Comparison of ENCODE assay signal across 8 mouse cellular contexts in genomic region chr11:54060316-54060715, GRCm38 (mm10). TPM values are rescaled to one million over a fixed set of nuclear protein-coding genes. Genes with fewer than 3 reads are reported as not detected.
DNase-seq lines count a peak whose midpoint lies in the region; ATAC-seq lines count a peak whose summit lies in the region.

No protein-coding gene starts in this region.

- peak; percentile 69 for DNase-seq in adrenal gland, adult 2 months
- no peak for DNase-seq in adrenal gland, adult 8-10 months
- DNase-seq in kidney, adult 11 months, result peak; percentile 54
- DNase-seq in lung, postnatal 10 days, result peak; percentile 76
- DNase-seq in cerebellum, adult 11-12 months, result no peak
- DNase-seq in cerebellum, postnatal 4 days (ENCODE audit: low spot score in 2 of 2), result no peak

- peaks cover 88% of the 10 kb centered on the region for H3K4me1 ChIP-seq in embryonic facial prominence, embryonic 15.5 days

- WGBS in embryonic facial prominence, embryonic 15.5 days, result 18% methylated on average over 9 of the region's 9 CpGs

- no peak overlapping the region for H3K9ac ChIP-seq in embryonic facial prominence, embryonic 15.5 days

- no peaks in the 10 kb centered on the region for H3K27me3 ChIP-seq in embryonic facial prominence, embryonic 15.5 days

- ATAC-seq in embryonic facial prominence, embryonic 15.5 days (ENCODE audit: insufficient number of reproducible peaks, low FRiP score, low TSS enrichment, low read depth), result peak; percentile 31; the same call in 1 of the 2 replicates
- ATAC-seq in erythroid progenitor cell, adult 5-6 weeks (replicated peaks; ENCODE audit: low FRiP score, poor library complexity, severe bottlenecking), result no peak

- peaks cover 7% of the 10 kb centered on the region; the same call in 1 of the 2 replicates for H3K36me3 ChIP-seq in embryonic facial prominence, embryonic 15.5 days

- no peak overlapping the region for H3K4me2 ChIP-seq in embryonic facial prominence, embryonic 15.5 days (replicated peaks)

- H3K9me3 ChIP-seq in embryonic facial prominence, embryonic 15.5 days (replicated peaks), result no peaks in the 10 kb centered on the region

- H3K4me3 ChIP-seq in embryonic facial prominence, embryonic 15.5 days (replicated peaks), result no peak overlapping the region

- H3K27ac ChIP-seq in embryonic facial prominence, embryonic 15.5 days (replicated peaks), result peak overlapping the region; percentile 74

RNA-seq across cellular contexts. Expression of gene Pdlim4, which starts 8.5 kb away (rescaled TPM):
- 10 to 100 TPM; 16.1 to 18.7 TPM for total RNA-seq in adrenal gland, adult 2 months (2021)
- polyA plus RNA-seq in adrenal gland, adult 2 months (2012; rRNA removed), result 86.7 and 101 TPM in 2 replicates
- total RNA-seq in adrenal gland, adult 8-10 months (2022), result 10 to 100 TPM in 2 of 4 experiments, 1 to 10 TPM in 2; 6.7 to 16.2 (median 12.1) TPM
- 168 and 169 TPM in 2 replicates for polyA plus RNA-seq in embryonic facial prominence, embryonic 15.5 days (2015; fragmentation: Nextera tagmentation; extraction: Ambion mirVana)
- total RNA-seq in erythroid progenitor cell, adult 5-6 weeks (2015; ENCODE audit: low replicate concordance), result not detected in 2 replicates
- not detected in 2 replicates for total RNA-seq in erythroid progenitor cell, adult 5-6 weeks (2017; ENCODE audit: low replicate concordance)

RNA-seq across cellular contexts. Expression of gene Slc22a4, which starts 32.4 kb away (rescaled TPM):
- 10 to 100 TPM in 1 of 2 experiments, 1 to 10 TPM in 1; 7.1 to 10.8 TPM for total RNA-seq in adrenal gland, adult 2 months (2021)
- polyA plus RNA-seq in adrenal gland, adult 2 months (2012; rRNA removed), result 7.1 and 10.3 TPM in 2 replicates
- total RNA-seq in adrenal gland, adult 8-10 months (2022), result 1 to 10 TPM; 6.1 to 8.6 (median 7.7) TPM
- 5.6 and 6.1 TPM in 2 replicates for polyA plus RNA-seq in embryonic facial prominence, embryonic 15.5 days (2015; fragmentation: Nextera tagmentation; extraction: Ambion mirVana)
- 82.9 and 109 TPM in 2 replicates for total RNA-seq in erythroid progenitor cell, adult 5-6 weeks (2015; ENCODE audit: low replicate concordance)
- total RNA-seq in erythroid progenitor cell, adult 5-6 weeks (2017; ENCODE audit: low replicate concordance), result 115 and 153 TPM in 2 replicates

RNA-seq across cellular contexts. Expression of gene P4ha2, which starts 39.6 kb away (rescaled TPM):
- 10 to 100 TPM; 36.5 to 39.6 TPM for total RNA-seq in adrenal gland, adult 2 months (2021)
- 10.9 and 12.1 TPM in 2 replicates for polyA plus RNA-seq in adrenal gland, adult 2 months (2012; rRNA removed)
- total RNA-seq in adrenal gland, adult 8-10 months (2022), result 10 to 100 TPM; 29.1 to 52.2 (median 44.5) TPM
- polyA plus RNA-seq in embryonic facial prominence, embryonic 15.5 days (2015; fragmentation: Nextera tagmentation; extraction: Ambion mirVana), result 123 and 126 TPM in 2 replicates
- not detected in 2 replicates for total RNA-seq in erythroid progenitor cell, adult 5-6 weeks (2015; ENCODE audit: low replicate concordance)
- not detected in 2 replicates for total RNA-seq in erythroid progenitor cell, adult 5-6 weeks (2017; ENCODE audit: low replicate concordance)

Comparison
In these comparisons a context has a peak if more than half of its experiments do, and no peak if none do; other contexts are left out.
1. DNase-seq: peak in adrenal gland, adult 2 months (single experiment), kidney, adult 11 months (single experiment) and lung, postnatal 10 days (single experiment); none in adrenal gland, adult 8-10 months (single experiment), cerebellum, adult 11-12 months (single experiment) and cerebellum, postnatal 4 days (0 of 2).
2. RNA of gene Pdlim4, which starts 8.5 kb away (total RNA-seq): 16.1 to 18.7 TPM in adrenal gland, adult 2 months and 6.7 to 16.2 TPM in adrenal gland, adult 8-10 months; not detected in erythroid progenitor cell, adult 5-6 weeks; every median in the first group is over 4 times any median in the second.
3. RNA of gene Slc22a4, which starts 32.4 kb away (total RNA-seq): 82.9 to 153 TPM in erythroid progenitor cell, adult 5-6 weeks; 7.1 to 10.8 TPM in adrenal gland, adult 2 months and 6.1 to 8.6 TPM in adrenal gland, adult 8-10 months; every median in the first group is over 4 times any median in the second.
4. RNA of gene P4ha2, which starts 39.6 kb away (total RNA-seq): 29.1 to 52.2 TPM in adrenal gland, adult 8-10 months and 36.5 to 39.6 TPM in adrenal gland, adult 2 months; not detected in erythroid progenitor cell, adult 5-6 weeks; every median in the first group is over 10 times any median in the second.